Mouse (Mus musculus): Measurements from ENCODE around the gene Gm26920.

The Gm26920 gene

DNA sequence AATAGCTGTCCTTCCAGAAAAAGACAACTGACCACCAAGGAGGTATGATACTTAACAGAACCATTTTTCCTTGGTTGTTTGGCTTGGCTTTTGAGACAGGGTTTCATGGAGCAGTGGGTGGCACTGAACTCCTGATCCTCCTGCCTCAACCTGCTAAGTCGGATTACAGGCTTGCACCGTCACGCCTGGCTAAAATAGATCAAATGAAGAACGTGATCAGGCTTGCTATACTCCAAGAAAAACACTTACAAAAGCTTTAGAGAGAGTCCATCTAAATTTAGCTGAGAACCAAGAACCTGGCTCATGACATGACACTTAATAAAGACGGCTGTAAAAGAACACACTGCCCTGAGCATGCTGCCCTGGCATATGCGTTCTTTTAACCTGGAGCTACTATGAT lies 29.9 kb downstream of the Gm26920 start:
- no peak for DNase-seq (ENCODE audit: low read depth, low spot score)

- no peak for DNase-seq (ENCODE audit: low read depth, low spot score)
Measured at GRCm38 (mm10) chr7:30053591-30053990, 36.6 kb downstream of the Gm26920 start.

DNA sequence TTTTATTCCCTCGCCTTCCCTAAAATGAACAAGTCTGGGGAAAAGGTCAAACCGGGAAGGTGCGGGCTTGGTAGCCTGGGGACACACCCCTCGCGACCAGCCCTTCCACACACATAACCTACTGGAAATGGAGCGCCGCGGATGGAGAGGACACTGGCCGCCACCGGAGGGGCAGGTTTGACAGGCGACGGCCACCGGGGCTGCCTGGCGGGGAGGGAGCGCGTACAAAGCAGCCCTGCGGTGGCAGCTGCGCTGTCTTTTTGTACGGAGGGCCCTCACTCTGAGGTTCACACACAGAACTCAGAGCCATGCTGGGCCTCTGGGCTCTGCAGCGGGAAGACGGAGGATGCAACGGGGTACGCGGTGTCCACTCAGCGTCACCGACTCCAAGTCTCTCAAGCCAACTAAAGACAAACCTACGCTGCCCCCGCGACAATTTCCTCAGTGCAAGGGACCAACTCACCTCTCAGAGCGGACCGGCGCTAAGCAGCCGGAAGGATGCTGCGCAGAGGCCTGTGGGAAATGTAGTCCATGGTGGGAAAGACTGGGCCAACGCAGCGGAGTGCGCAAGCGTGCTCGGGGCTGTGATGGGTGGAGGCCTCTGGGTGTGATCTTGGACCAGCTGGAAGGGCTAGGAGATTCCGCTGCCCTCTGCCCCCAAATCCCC lies 39.2 kb downstream of the Gm26920 start, which contains the start of gene Zfp14:
Gene Zfp14, minus strand, starts transcription at position 499 of the 667 bp plus-strand sequence.
- peak; percentile 90 for DNase-seq (ENCODE audit: low read depth, low spot score)

DNA sequence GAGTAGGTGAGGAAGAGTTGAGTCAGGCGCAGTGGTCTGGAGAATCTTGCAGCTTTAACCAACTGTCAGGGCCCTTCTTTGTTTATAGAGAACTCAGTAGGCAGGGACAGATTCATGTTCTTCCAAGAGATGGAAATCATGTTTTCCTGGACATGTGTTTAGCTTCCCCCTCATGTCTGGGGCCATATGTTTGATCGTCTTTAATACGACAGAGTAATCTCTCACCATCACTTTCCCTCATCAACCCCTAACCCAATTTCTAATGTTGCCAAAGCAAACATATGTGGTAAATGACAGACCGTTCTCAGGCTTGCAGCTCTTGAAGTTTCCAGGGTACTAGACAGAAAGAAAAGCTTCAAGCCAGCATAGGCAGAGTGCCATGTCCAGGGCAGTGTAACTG lies 42.1 kb downstream of the Gm26920 start:
- no peak for DNase-seq (ENCODE audit: low read depth, low spot score)

DNA sequence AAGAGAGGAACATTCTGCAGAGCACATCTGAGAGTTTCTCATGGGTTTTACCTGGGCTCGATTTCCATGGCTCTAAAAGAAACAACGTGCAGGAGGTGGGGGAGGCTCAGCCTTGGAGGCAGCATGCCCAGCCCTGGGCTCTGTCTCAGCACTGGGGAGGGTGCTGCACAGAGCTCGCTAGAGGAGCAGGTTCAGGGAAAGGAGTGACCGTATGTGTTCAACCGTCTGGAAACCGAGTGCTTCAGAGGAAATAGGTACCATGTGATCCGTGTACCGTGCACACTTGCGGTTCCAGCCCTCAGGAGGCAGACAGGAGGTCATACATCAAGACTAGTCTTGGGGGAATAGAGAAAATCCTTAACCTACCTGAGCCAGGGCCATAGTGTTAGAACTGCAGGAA lies 45.9 kb downstream of the Gm26920 start:
- no peak for DNase-seq (ENCODE audit: low read depth, low spot score)

GRCm38 (mm10) chr7:30034331-30034730 lies 55.9 kb downstream of the Gm26920 start:
- DNase-seq (ENCODE audit: low read depth, low spot score), result no peak

DNA sequence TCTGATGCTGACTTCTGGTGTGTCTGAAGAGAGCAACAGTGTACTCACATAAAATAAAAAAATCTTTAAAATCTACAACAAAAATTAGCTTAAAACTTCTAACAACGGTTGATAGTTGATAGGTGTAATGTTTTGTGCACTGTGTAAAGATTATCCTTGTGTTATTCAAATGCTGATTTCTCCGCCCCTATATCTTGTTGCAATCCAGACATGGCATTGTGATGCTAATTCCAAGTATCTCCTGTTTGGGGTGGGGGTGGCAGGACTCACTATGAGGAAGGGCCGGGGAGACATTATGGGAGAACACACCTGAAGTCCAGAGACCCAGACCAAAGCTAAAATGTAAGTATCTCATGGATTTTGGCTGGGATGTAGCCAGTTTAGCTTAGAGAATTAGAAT lies 58.8 kb downstream of the Gm26920 start:
- DNase-seq (ENCODE audit: low read depth, low spot score), result no peak

- no peak for DNase-seq (ENCODE audit: low read depth, low spot score)
Measured at GRCm38 (mm10) chr7:30030677-30031076, 59.5 kb downstream of the Gm26920 start.

GRCm38 (mm10) chr7:30028572-30028971 lies 61.6 kb downstream of the Gm26920 start:
- DNase-seq (ENCODE audit: low read depth, low spot score), result no peak

- DNase-seq (ENCODE audit: low read depth, low spot score), result no peak
Measured at GRCm38 (mm10) chr7:30027331-30027730, 62.9 kb downstream of the Gm26920 start.

DNA sequence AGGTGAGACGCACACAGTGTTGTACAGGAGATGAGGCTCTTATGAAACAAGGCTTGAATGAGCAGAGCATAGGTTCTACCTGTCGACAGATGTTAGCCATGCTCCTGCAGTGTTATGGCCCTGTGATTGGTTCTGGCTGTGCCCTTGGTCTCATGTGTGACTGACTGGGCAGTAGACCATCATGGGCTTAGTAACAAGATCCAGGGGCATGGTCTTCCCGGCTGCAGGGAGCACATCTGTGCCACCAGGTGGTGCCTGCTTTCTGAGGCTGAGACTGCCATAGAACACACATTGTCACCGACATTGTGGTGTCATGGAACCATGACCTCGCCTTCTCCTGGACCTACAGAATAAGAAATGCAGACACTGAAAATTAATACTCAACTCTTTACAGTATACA lies 64.9 kb downstream of the Gm26920 start:
- no peak for DNase-seq (ENCODE audit: low read depth, low spot score)

- DNase-seq (ENCODE audit: low read depth, low spot score), result no peak
Measured at GRCm38 (mm10) chr7:30023800-30024199, 66.4 kb downstream of the Gm26920 start.

DNA sequence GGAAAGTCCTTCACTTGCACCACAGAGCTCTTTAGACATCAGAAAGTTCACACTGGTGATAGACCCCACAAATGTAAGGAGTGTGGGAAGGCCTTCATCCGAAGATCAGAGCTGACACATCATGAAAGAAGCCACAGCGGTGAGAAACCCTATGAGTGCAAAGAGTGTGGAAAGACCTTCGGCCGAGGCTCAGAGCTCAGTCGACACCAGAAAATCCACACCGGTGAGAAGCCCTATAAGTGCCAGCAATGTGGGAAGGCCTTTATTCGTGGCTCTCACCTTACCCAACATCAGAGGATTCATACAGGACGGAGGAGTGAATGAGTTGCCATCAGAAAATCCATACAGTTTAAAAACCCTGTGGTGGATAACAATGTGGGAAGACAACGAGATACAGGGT lies 66.9 kb downstream of the Gm26920 start:
- no peak for DNase-seq (ENCODE audit: low read depth, low spot score)

DNA sequence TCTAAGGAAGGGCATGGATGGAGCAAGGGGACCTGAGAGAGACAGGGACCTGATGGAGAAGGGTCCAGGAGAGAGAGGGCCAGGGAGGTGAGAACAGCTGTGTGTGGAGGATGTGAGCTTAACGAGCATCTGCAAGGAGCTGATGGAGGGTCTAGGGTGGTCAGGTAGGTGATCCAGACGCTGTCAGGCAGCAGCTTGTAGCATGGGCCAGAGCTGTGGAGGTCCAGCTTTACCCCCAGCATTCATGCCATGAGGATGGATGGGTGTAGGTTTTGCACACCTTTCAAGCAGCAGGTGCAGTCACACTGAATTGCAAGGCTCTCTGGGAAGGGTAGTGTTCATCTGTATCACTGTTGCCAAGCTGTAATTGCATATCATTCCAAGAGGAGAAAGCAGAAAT lies 70.7 kb downstream of the Gm26920 start:
- no peak for DNase-seq (ENCODE audit: low read depth, low spot score)

- no peak for DNase-seq (ENCODE audit: low read depth, low spot score)
Measured at GRCm38 (mm10) chr7:30017226-30017625, 73.0 kb downstream of the Gm26920 start.

DNA sequence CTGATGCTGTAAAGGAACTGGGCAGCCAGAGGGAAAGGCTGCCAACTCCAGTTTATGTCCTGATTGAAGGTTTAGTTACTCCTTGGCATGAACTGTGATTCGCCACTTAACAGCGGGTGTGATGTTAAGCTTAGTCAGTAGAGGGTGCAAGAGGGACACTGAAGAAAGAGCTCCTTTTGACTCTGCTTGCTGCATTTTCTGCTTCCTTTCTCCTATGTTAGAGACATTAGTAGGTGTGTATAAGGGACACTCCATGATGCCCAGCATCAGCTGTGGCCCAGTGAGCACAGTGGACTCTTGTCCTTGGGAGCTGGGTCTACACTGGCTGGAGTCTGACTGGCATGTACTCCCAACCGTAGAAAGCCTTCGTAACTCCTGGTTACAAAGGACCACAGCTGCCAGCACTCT lies 77.2 kb downstream of the Gm26920 start:
- DNase-seq (ENCODE audit: low read depth, low spot score), result peak; percentile 51

GRCm38 (mm10) chr7:30010551-30011195 lies 79.5 kb downstream of the Gm26920 start:
- DNase-seq (ENCODE audit: low read depth, low spot score), result no peak

DNA sequence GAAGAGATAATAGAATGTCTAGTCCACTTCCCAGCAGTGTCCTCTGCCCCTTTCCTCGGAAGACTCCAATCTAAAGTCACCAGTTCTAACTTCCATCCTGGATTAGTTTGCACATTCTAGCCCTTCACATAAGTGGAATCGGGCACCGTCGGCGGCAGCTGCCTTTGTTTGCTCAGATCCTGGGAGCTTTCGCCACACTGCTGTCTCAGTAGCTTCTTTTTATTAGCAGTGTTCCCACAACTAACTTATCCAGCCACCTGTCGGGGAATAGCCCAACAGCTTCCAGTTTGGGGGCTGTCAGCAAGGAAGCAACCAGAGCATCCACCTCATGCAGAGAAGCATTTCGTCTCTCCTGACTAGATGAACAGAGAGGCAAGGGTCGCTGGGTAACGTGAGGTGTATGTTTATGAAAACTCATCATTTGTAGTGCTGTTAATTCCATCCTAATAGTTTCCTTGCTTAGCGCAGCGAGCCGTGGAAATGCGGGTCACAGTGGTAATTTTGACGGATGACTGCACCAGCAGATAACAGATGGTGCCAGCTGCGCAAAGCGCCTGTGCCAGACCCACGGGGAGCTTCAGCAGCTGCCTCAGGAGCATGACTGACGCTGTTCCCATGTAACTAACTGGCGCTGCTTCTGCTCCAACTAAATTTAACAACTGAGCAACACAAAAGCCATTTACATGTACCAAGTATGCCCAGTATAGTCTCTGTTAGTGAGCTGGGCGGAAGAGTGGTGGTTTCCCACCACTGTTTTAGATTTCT lies 80.7 kb downstream of the Gm26920 start:
- DNase-seq (ENCODE audit: low read depth, low spot score), result no peak

DNA sequence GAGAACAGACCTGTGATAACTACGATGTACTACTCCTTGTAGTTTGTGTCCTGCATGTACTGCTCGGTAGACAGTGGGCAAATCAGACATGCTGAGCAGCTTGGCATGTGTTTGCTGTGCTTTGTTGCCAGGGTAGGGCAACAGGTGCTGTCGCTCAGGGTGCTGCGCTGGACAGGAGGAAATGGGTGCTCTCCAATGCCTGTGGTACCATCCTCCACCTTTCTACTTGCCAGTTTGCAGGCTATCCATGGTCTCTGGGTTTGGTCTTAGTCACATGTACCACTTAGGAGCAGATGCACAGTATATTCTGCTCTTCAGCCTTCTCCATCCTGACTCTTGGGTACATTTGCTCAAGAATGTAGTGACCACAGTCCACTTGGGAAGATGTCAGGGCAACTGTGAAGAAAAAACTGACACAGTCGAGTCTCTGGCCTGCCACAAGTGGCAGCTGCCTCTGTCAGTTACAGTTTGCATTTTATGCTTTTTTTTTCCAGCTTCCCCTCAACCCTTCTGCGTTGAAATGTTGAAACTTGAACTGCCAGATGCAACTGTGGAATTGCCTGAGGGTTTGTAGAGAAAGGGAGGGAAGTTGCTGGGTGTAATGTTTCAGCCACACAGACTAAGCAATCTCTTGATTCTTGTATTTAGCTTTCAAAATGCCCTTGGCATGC lies 82.1 kb downstream of the Gm26920 start:
- DNase-seq (ENCODE audit: low read depth, low spot score), result peak; percentile 53

- no peak for DNase-seq (ENCODE audit: low read depth, low spot score)
Measured at GRCm38 (mm10) chr7:30007601-30008000, 82.6 kb downstream of the Gm26920 start.

All from forelimb bud, embryonic 11.5 days (tissue).